Mouse (Mus musculus) spleen, embryonic (tissue): ENCODE data around the gene Ormdl2.

Experiments
- CTCF ChIA-PET: fragments of 350-600 bp; sonication (Branson Sonifier 250); formaldehyde crosslinking; loops from one replicate; lab custom pipeline; 2022; lab: Charles Lee

Gene Ormdl2

GRCm38 (mm10) chr10:128804271-128805091 is 17.0 kb downstream of the Ormdl2 start, which contains the start of gene Tmem198b:
Gene Tmem198b, minus strand, starts transcription at chr10:128804370.
- CTCF ChIA-PET: interaction anchor here (0.8 kb wide), 1 partner anchor 55 kb away, joined by 3 read pairs; no protein-coding TSS in a partner anchor

- CTCF ChIA-PET: interaction anchor here (1.0 kb wide), 1 partner anchor 67 kb away, joined by 3 read pairs; no protein-coding TSS in a partner anchor
Measured at GRCm38 (mm10) chr10:128803771-128804270, 17.6 kb downstream of the Ormdl2 start, which contains the start of gene Dnajc14. Gene Dnajc14, plus strand, starts transcription at chr10:128804062.

GRCm38 (mm10) chr10:128803361-128803760 is 18.1 kb downstream of the Ormdl2 start:
- CTCF ChIA-PET: interaction anchor here (1.0 kb wide), 1 partner anchor 67 kb away, joined by 3 read pairs; no protein-coding TSS in a partner anchor

GRCm38 (mm10) chr10:128802956-128803355 is 18.5 kb downstream of the Ormdl2 start:
- CTCF ChIA-PET: interaction anchor here (1.0 kb wide), 1 partner anchor 66 kb away, joined by 3 read pairs; no protein-coding TSS in a partner anchor

GRCm38 (mm10) chr10:128801981-128802495 is 19.4 kb downstream of the Ormdl2 start:
- CTCF ChIA-PET: no interaction called here

GRCm38 (mm10) chr10:128798676-128799075 is 22.8 kb downstream of the Ormdl2 start:
- CTCF ChIA-PET: no interaction called here

GRCm38 (mm10) chr10:128795581-128795980 is 25.9 kb downstream of the Ormdl2 start:
- CTCF ChIA-PET: no interaction called here

- CTCF ChIA-PET: no interaction called here
Measured at GRCm38 (mm10) chr10:128794391-128794790, 27.1 kb downstream of the Ormdl2 start.

- CTCF ChIA-PET: no interaction called here
Measured at GRCm38 (mm10) chr10:128793258-128793657, 28.2 kb downstream of the Ormdl2 start.

- CTCF ChIA-PET: interaction anchor here (0.6 kb wide), 2 partner anchors 44 to 91 kb away, joined by 3 to 9 read pairs; no protein-coding TSS in a partner anchor
Measured at GRCm38 (mm10) chr10:128792041-128792440, 29.4 kb downstream of the Ormdl2 start.

- CTCF ChIA-PET: no interaction called here
Measured at GRCm38 (mm10) chr10:128790398-128791124, 30.9 kb downstream of the Ormdl2 start, which contains the start of gene Mmp19. Gene Mmp19, plus strand, starts transcription at chr10:128790910.

GRCm38 (mm10) chr10:128780200-128780599 is 41.2 kb downstream of the Ormdl2 start:
- CTCF ChIA-PET: no interaction called here

GRCm38 (mm10) chr10:128779011-128779795 is 42.2 kb downstream of the Ormdl2 start:
- CTCF ChIA-PET: no interaction called here

- CTCF ChIA-PET: no interaction called here
Measured at GRCm38 (mm10) chr10:128778441-128778840, 43.0 kb downstream of the Ormdl2 start.

- CTCF ChIA-PET: interaction anchor here (0.6 to 0.7 kb wide), 3 partner anchors 121 to 1674 kb away, joined by 3 to 8 read pairs (median 7); no protein-coding TSS in a partner anchor
Measured at GRCm38 (mm10) chr10:128773685-128774084, 47.8 kb downstream of the Ormdl2 start.

GRCm38 (mm10) chr10:128772895-128773294 is 48.5 kb downstream of the Ormdl2 start:
- CTCF ChIA-PET: interaction anchor here (0.7 kb wide), 2 partner anchors 122 to 1673 kb away, joined by 7 to 8 read pairs; no protein-coding TSS in a partner anchor
